Mouse (Mus musculus) cerebellum, adult 9-11 months (tissue): ENCODE data around the gene Glra2.
"Not testable (repeated sequence)": the region's sequence is repeated elsewhere in the genome, so short reads cannot be mapped to it uniquely, and the experiment has no call there.

ENCODE experiments used
- DNase-seq: peaks from one replicate; pipeline ENCODE4 v3.0.0; 2022

The Glra2 gene

GRCm38 (mm10) chrX:165326939-165327698 lies at the start of gene Glra2:
TSS of gene Glra2 (minus strand) at chrX:165327393.
- DNase-seq = no peak

- DNase-seq = peak; percentile 55
Measured at GRCm38 (mm10) chrX:165362798-165363197, 35.6 kb upstream of the Glra2 start.

- no peak for DNase-seq
Measured at GRCm38 (mm10) chrX:165344611-165345010, 17.4 kb upstream of the Glra2 start.

GRCm38 (mm10) chrX:165327699-165328333 lies 623 bp upstream of the Glra2 start:
- peak; percentile 8 for DNase-seq

GRCm38 (mm10) chrX:165193550-165193949 lies 133.6 kb downstream of the Glra2 start:
- no peak for DNase-seq

GRCm38 (mm10) chrX:165191170-165191569 lies 136.0 kb downstream of the Glra2 start:
- DNase-seq = no peak

- DNase-seq = not testable (repeated sequence)
Measured at GRCm38 (mm10) chrX:165182948-165183347, 144.2 kb downstream of the Glra2 start.

- DNase-seq = no peak
Measured at GRCm38 (mm10) chrX:165156549-165156948, 170.6 kb downstream of the Glra2 start.

GRCm38 (mm10) chrX:165104171-165104570 lies 223.0 kb downstream of the Glra2 start:
- no peak for DNase-seq
